Mouse (Mus musculus) hindbrain, postnatal 0 days (tissue): ENCODE measurements at regions not wholly inside any gene's neighbourhood (a gene's known extent, or its start where the extent isn't known, plus 50 kb on each side); places are given as distances from the start of the nearest gene placed in this dataset.

Source experiments
- ATAC-seq: fragments of 200-750 bp; cut with Nextera tagmentation; 2 replicates; pipeline ENCODE4 v1.8.0; 2017; ENCODE audit warnings: mild to moderate bottlenecking, moderate TSS enrichment, moderate library complexity
- DNase-seq: peaks from one replicate; pipeline ENCODE4 v3.0.0-alpha.2; 2015; ENCODE audit warnings: low spot score
- H3K27ac ChIP-seq: fragments of 300-500 bp; sonication (generic); 2 replicates; pipeline ENCODE4 v1.5.1; 2014; ENCODE audit warnings: mild to moderate bottlenecking
- H3K27me3 ChIP-seq: fragments of 300-500 bp; sonication (generic); 2 replicates; pipeline ENCODE4 v1.6.1; 2014; ENCODE audit warnings: low read length, mixed read lengths; ENCODE audit not compliant: insufficient read depth
- H3K36me3 ChIP-seq: fragments of 300-500 bp; sonication (generic); 2 replicates; pipeline ENCODE4 v1.6.1; 2014; ENCODE audit warnings: low read length, mixed read lengths; ENCODE audit not compliant: insufficient read depth
- H3K4me1 ChIP-seq: fragments of 300-500 bp; sonication (generic); 2 replicates; pipeline ENCODE4 v1.6.1; 2014; ENCODE audit warnings: antibody characterized with exemption, low read length, mixed read lengths; ENCODE audit not compliant: insufficient read depth
- H3K4me2 ChIP-seq: fragments of 300-500 bp; sonication (generic); 2 replicates; pipeline ENCODE4 v1.6.1; 2014; ENCODE audit warnings: low read depth, mild to moderate bottlenecking, low read length, moderate library complexity, mixed read lengths
- H3K4me3 ChIP-seq: fragments of 300-500 bp; sonication (generic); 2 replicates; pipeline ENCODE4 v1.5.1; 2014; ENCODE audit warnings: low read length
- H3K9ac ChIP-seq: fragments of 300-500 bp; sonication (generic); replicated peaks from 2 replicates; pipeline ENCODE4 v1.6.1; 2014; ENCODE audit warnings: mild to moderate bottlenecking, low read length, moderate library complexity, mixed read lengths
- H3K9me3 ChIP-seq: fragments of 300-500 bp; sonication (generic); 2 replicates; pipeline ENCODE4 v1.6.1; 2016; ENCODE audit warnings: low read length, mixed read lengths
- CTCF ChIP-seq: IDR thresholded peaks from 2 replicates; pipeline ENCODE4 v1.5.1; 2016; ENCODE audit warnings: antibody characterized with exemption, control low read depth, low read depth
- WGBS: fragments of 180-500 bp; shearing (Covaris S2); extraction: QIAGEN DNeasy Blood & Tissue Kit; methylation state at CpG from one replicate; pipeline ENCODE4 v1.1.7; 2014; 5-methylcytosine and 5-hydroxymethylcytosine counted together

DNA sequence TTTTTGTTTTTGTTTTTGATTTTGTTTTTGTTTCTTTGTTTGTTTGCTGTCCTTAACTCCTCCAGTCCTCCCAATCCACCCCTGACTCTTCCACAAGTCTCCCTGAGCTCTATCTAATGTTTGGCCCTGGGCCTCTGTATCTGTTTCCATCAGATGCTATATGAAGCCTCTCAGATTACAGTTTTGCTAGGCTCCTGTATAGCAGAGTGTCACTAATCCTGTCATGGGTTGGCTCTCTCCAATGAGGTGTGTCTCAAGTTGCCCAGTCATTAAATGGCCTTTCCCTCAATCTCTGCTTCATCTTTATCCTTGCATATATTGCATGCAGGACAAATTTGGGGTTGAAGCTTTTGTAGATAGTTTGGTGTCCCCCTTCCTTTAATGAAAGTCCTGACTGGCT is 446.9 kb upstream of the Impg1 start:
- DNase-seq (no peak), ATAC-seq (no peak)
- Histone ChIP-seq H3K4me3 (no peak overlapping the region), H3K27me3 (no peaks in the 10 kb centered on the region), H3K4me1 (no peaks in the 10 kb centered on the region), H3K27ac (no peak overlapping the region), H3K9me3 (no peaks in the 10 kb centered on the region), H3K9ac (no peak overlapping the region), H3K4me2 (no peak overlapping the region), H3K36me3 (no peaks in the 10 kb centered on the region)
- no peak for TF ChIP-seq CTCF

- Histone ChIP-seq H3K9ac (no peak overlapping the region), H3K9me3 (no peaks in the 10 kb centered on the region), H3K4me3 (no peak overlapping the region), H3K27ac (no peak overlapping the region), H3K27me3 (no peaks in the 10 kb centered on the region), H3K36me3 (no peaks in the 10 kb centered on the region), H3K4me2 (no peak overlapping the region), H3K4me1 (no peaks in the 10 kb centered on the region)
- no peak for ATAC-seq
- TF ChIP-seq CTCF = no peak
- 71% methylated on average over 4 of the region's 4 CpGs for WGBS
- no peak for DNase-seq
Measured at GRCm38 (mm10) chr9:80866807-80867206, 401.5 kb upstream of the Impg1 start.

- Histone ChIP-seq H3K27ac (no peak overlapping the region), H3K4me2 (no peak overlapping the region), H3K36me3 (no peaks in the 10 kb centered on the region), H3K27me3 (no peaks in the 10 kb centered on the region), H3K9ac (no peak overlapping the region), H3K4me3 (no peak overlapping the region), H3K4me1 (no peaks in the 10 kb centered on the region), H3K9me3 (no peaks in the 10 kb centered on the region)
- TF ChIP-seq CTCF = no peak
- ATAC-seq = no peak
- no peak for DNase-seq
- WGBS = 46% methylated on average over 2 of the region's 2 CpGs
Measured at GRCm38 (mm10) chr9:80858998-80859397, 393.7 kb upstream of the Impg1 start.

- H3K4me1 ChIP-seq = no peaks in the 10 kb centered on the region
- no peaks in the 10 kb centered on the region for H3K9me3 ChIP-seq
- DNase-seq (no peak), ATAC-seq (no peak)
- no peak overlapping the region for H3K4me3 ChIP-seq
- TF ChIP-seq CTCF = no peak
- H3K27me3 ChIP-seq = no peaks in the 10 kb centered on the region
- H3K4me2 ChIP-seq = no peak overlapping the region
- no peak overlapping the region for H3K9ac ChIP-seq
- no peak overlapping the region for H3K27ac ChIP-seq
- 53% methylated on average over 3 of the region's 3 CpGs for WGBS
- no peaks in the 10 kb centered on the region for H3K36me3 ChIP-seq
Measured at GRCm38 (mm10) chr9:80848190-80848589, 382.9 kb upstream of the Impg1 start.

- TF ChIP-seq CTCF = no peak
- H3K9me3 ChIP-seq = no peaks in the 10 kb centered on the region
- no peak overlapping the region for H3K4me2 ChIP-seq
- no peak overlapping the region for H3K4me3 ChIP-seq
- H3K36me3 ChIP-seq = no peaks in the 10 kb centered on the region
- no peak for ATAC-seq
- 74% methylated on average over 2 of the region's 2 CpGs for WGBS
- H3K27me3 ChIP-seq = no peaks in the 10 kb centered on the region
- DNase-seq = no peak
- no peak overlapping the region for H3K27ac ChIP-seq
- no peaks in the 10 kb centered on the region for H3K4me1 ChIP-seq
- H3K9ac ChIP-seq = no peak overlapping the region
Measured at GRCm38 (mm10) chr9:80832808-80833207, 367.5 kb upstream of the Impg1 start.

GRCm38 (mm10) chr9:80825346-80825745 is 360.1 kb upstream of the Impg1 start:
- H3K9ac ChIP-seq = no peak overlapping the region
- H3K9me3 ChIP-seq = no peaks in the 10 kb centered on the region
- no peaks in the 10 kb centered on the region for H3K4me1 ChIP-seq
- no peak for TF ChIP-seq CTCF
- no peak for DNase-seq
- no peak overlapping the region for H3K27ac ChIP-seq
- H3K27me3 ChIP-seq = no peaks in the 10 kb centered on the region
- no peak for ATAC-seq
- no peak overlapping the region for H3K4me3 ChIP-seq
- H3K36me3 ChIP-seq = no peaks in the 10 kb centered on the region
- H3K4me2 ChIP-seq = no peak overlapping the region
- 30% methylated on average over 1 of the region's 1 CpGs for WGBS

- Histone ChIP-seq H3K4me2 (no peak overlapping the region), H3K9ac (no peak overlapping the region), H3K4me3 (no peak overlapping the region), H3K36me3 (no peaks in the 10 kb centered on the region), H3K27ac (no peak overlapping the region), H3K27me3 (no peaks in the 10 kb centered on the region), H3K4me1 (no peaks in the 10 kb centered on the region), H3K9me3 (no peaks in the 10 kb centered on the region)
- no peak for ATAC-seq
- TF ChIP-seq CTCF = no peak
- WGBS = 82% methylated on average over 3 of the region's 3 CpGs
- no peak for DNase-seq
Measured at GRCm38 (mm10) chr9:80820066-80820465, 354.8 kb upstream of the Impg1 start.
